Mouse (Mus musculus) retina, postnatal 1 day (tissue): ENCODE data around the gene Zc3h7a.
"Not testable (repeated sequence)": the region's sequence is repeated elsewhere in the genome, so short reads cannot be mapped to it uniquely, and the experiment has no call there.

ENCODE experiments used
- DNase-seq: peaks from one replicate; pipeline ENCODE4 v3.0.0-alpha.2; 2012

Zc3h7a gene

DNA sequence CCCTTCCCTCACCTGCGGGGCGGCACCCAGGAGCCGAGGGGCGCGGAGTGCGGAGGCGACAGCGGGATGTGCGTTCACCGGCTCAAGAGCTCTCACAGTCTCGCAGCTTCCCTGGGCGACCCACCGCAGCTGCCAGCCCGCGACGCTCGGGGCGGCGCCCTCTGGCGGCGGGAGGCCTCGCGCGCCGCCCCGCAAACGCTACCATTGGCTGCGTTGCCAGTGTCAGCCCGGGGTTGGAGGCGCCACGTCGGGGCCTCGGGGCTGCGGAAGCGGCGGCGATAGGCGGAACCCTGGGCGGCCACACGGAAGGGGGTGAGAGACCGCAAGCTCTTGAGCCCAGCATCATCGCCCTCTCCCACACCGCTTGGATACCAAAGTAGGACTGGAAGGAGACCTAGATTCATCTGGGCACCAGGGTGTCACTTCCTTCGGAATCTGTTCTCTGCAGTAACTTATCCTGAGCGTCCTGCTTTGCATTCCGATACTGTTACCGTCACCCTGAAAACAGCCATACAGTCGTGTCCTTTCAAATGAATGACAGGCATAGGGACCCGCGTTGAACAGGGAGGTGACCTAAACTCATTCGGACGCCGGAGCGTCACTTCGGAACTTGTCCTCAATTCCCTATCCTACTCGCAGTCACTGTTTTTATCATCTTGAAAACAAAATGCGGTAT lies at the start of gene Zc3h7a:
TSS of gene Zc3h7a (minus strand) at position 186 of the 676 bp plus-strand sequence.
- DNase-seq: peak; percentile 95

GRCm38 (mm10) chr16:11217801-11218200 lies 41.6 kb upstream of the Zc3h7a start:
- no peak for DNase-seq

- DNase-seq: no peak
These were observed 27.6 kb upstream of the Zc3h7a start for GRCm38 (mm10) chr16:11203600-11204390.

DNA sequence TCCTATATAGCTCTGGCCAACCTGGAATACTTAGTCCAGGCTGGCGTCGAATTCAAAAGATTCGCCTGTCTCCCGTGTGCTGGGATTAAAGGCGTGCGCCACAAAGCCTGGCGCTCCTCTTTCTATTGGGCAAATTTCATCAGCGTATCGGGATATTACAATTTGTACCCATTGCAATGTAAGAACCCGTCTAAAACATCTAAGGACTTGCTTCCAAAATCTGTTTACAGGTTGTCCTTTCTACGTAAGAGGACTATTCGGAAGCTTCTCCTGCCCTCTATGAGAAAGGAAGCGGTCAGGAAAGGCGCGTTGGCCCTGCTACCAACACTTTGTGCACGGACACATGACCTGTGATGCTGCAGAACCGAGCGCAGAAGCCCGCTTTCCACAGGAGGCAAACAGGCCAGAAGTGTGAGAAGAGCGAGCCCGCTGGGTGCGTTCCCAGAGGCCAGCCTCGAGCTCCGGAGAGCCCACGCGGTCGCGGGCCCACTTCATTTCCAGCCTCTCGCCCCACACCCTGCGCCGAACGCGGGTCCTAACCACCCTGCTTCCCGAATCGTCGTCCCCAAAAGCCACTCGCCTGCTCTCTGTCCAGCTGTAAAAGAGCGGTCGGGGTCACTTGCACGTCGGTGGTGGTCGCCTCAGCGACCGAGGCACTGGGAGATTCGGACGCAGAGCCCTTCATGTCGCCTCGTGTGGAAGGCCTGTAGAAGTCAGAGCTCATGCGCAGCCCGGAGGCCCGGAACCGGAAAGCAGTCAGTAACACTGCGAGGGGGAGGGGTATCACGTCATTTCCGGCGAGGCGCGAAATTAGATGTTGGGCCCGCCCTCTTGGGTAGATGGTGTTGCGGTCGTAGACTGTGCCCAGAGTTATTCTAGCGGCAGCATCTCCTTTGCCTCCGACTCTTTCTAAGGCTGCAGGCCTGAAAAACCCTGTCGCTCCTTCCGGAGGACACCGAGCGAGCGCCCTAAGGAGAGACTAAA lies 26.7 kb upstream of the Zc3h7a start, which contains the start of gene Rsl1d1:
TSS of gene Rsl1d1 (minus strand) at position 761 of the 984 bp plus-strand sequence.
- DNase-seq: peak; percentile 98

DNA sequence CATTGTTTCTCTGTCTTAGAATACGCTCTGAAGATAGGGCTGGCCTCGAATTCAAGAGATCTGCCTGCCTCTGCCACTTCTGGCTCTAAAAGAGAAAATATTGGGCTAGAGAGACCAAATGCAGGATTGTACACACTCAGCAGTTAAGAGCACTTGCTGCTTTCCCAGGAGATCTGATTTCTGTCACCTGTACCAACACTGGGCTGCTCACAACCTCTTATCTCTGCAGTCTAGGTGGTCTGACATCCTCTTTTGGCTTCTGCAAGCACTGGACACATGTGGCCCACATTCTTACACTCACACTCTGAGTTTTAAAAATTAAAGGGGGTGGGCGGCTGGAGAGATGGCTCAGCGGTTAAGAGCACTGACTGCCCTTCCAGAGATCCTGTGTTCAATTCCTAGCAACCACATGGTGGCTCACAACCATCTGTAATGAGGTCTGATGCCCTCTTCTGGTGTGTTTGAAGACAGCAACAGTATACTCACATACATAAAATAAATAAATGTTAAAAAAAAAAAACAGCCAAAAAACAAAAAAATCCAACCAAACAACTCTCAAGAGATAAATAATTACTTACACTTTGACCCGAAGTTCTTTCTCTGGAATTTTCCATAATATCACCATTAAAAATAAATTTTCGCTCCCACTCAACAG lies 25.7 kb upstream of the Zc3h7a start:
- no peak for DNase-seq

GRCm38 (mm10) chr16:11200247-11200646 lies 24.1 kb upstream of the Zc3h7a start:
- DNase-seq: no peak

- DNase-seq: no peak
These were observed 22.3 kb upstream of the Zc3h7a start for GRCm38 (mm10) chr16:11198467-11198866.

DNA sequence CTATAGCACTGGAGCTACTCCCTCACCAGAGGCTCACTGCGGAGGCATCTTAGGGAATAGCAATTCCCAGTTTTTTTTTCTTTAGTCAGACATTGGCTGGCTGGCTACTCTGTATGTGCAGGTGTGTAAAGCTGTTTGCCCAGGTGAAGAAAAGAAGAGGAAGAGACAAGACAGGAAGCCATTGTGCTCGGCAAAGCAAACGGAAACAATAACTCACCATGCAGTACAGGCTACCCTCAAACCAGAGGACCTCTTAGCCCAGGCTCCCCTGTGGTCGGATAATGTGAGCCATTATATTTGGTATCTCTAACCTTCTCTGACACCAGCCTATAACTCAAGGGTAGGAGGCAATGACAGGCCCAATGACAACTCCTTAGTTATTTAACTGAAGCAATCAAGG lies 20.9 kb upstream of the Zc3h7a start:
- no peak for DNase-seq

DNA sequence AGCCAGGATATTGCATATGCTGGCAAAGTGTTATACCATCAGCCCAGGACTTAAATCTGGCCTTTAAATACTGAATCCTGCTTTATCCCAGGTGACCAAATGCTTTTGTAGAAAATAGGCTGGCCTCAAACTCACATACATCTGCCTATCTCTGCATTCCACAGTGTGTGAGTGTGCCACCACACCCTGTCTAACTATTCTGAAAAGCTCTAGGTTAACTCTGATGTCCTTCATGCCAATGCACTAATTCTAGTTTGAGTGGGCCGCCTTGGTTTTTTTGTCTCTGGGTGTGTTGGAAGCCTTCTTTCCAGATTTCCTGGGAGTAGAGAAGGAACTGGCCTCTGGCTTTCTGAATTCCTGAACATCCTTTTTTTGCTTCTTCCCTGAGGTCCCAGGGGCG lies 17.0 kb upstream of the Zc3h7a start:
- DNase-seq: no peak

DNA sequence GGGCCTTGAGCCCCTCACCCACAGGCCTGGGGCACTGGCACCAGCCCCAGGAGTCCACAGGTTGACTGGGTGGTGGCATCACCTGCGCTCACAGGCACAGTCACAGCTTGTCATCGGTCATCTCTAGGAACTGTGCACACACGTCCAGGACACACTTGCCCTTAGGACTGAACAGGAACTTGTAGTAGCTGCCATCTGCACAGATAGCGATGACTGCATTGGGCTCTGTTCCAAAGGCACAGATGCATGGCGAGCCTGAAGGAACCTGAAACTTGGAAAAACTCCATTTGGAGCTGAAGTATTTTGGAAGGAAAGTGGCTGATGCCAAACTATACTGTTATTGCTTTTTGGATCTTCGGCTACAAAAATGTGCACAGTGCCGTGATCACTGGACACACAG lies 14.0 kb upstream of the Zc3h7a start:
- DNase-seq: no peak

DNA sequence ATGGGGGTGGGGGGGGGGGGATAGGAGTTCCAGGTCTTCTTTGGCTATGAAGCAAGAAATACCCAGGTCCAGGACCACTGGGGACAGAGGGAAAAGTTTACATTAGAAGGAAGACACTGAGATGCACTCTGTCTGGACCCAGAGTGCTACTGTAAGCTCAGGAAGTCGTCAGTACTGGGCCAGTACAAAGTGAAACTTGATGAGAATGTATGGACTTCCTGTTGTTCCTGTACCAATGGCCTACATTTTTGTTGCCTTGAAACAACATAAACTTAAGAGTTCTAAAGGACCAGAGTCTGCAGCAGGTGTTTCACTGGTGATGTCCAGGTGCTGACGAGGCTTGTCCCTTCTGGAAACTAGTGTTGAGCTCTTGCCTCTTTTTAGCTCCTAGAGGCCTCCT lies 1.2 kb upstream of the Zc3h7a start:
- DNase-seq: no peak

GRCm38 (mm10) chr16:11176884-11177244 lies 671 bp upstream of the Zc3h7a start:
- DNase-seq: no peak

DNA sequence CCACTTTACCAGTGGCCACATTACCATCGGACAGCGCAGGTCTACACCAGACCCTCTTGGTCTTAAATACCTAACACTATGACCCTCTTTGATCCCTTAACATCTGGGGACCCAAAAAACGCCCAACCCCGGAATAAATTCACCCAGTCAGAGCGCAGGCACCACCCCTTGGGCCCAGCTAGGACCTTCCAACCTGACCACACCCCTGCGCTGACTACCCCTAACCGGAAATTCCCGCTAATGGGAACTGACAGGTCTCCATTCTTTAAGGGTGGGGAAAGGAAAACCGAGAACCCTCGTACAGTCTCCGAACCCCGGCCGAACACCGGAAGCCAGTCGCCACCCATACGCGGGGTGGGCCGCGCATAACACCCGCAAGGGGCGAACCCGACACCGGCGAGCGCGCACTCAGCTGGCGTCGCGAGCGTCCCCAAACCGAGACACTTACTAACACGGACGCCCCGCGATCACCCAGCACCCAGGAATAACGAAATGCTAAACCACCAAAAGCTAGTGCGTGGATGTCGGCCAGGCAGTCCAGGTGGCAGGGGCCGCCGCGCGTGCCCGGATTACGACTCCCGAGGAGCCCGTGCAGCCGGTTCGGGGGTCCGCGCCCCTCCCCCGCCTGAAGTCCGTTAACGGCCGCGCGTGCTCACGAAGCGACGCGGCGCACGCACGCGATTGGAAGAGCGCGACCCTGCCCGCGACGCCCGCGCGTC lies 545 bp downstream of the Zc3h7a start:
- DNase-seq: peak; percentile 90

DNA sequence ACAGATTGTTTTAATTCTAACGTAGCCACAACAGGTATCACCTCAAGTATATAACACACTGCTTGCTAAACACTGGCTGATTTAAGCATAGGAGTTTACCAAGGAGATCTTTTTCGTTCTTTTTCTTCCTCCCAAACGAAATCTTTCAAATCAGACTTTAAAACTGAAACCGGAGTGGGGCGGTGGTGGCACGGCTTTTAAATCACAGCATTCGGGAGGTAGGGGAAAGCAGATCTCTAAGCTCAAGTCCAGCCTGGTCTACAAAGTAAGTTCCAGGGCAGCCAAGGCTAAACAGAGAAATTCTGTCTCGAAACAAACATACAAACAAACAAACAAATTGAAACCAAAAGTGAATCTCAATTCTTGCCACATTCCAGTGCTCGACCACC lies 1.1 kb downstream of the Zc3h7a start:
- no peak for DNase-seq

DNA sequence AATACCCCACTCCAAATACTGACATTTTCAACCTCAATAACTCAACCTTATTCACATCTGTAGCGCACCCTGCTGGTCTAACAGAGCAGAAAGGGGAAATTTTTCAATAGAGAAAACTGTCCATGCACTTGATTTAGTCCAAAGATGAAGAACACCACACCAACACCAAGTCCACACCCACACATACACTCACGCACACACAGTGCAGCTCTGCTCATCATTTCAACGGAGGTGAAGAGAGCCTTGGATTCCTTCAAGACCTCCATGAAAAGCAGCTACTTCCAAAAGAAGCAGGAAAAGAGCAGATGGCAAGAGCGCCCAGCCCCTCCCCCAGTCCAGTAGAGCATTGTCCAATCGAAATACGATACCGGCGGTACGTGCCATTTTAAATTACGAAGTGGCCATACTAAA lies 1.5 kb downstream of the Zc3h7a start:
- peak; percentile 78 for DNase-seq

- no peak for DNase-seq
These were observed 4.5 kb downstream of the Zc3h7a start for GRCm38 (mm10) chr16:11171679-11172078.

- DNase-seq: no peak
These were observed 9.8 kb downstream of the Zc3h7a start for GRCm38 (mm10) chr16:11166431-11166830.

GRCm38 (mm10) chr16:11164695-11165255 lies 11.4 kb downstream of the Zc3h7a start:
- no peak for DNase-seq

DNA sequence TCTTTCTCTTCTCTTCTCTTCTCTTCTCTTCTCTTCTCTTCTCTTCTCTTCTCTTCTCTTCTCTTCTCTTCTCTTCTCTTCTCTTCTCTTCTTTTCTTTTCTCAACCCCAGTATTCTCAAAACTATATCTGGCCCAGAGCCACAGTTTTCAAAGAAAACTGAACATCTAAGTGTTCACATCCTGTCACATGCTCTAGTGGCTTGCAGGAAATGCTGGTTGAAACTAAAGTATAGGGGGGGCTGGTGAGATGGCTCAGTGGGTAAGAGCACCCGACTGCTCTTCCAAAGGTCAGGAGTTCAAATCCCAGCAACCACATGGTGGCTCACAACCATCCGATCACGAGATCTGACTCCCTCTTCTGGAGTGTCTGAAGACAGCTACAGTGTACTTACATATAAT lies 18.5 kb downstream of the Zc3h7a start:
- not testable (repeated sequence) for DNase-seq

- DNase-seq: no peak
These were observed 21.7 kb downstream of the Zc3h7a start for GRCm38 (mm10) chr16:11154500-11154899.

DNA sequence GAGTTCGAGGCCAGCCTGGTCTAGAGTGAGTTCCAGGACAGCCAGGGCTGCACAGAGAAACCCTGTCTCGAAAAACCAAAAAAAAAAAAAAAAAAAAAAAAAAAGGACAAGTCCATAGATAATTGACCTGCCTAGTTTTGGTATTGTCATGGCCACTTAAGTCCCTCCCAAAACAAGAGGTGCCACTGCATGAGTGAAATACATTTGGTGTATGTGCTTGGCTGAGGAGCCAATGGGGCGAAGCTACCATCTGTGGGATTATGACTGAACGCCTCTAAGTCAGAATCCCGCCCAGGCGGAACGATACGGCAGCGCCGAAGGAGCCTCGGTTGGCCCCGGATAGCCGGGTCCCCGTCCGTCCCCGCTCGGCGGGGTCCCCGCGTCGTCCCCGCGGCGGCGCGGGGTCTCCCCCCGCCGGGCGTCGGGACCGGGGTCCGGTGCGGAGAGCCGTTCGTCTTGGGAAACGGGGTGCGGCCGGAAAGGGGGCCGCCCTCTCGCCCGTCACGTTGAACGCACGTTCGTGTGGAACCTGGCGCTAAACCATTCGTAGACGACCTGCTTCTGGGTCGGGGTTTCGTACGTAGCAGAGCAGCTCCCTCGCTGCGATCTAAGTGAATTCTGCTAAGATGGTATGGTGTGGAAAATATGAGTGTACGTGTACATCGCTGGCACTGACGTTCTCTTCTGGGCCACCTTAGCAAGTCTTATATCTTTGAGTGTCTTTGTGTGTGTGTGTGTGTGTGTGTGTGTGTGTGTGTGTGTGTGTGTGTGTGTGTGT lies 32.3 kb downstream of the Zc3h7a start:
- not testable (repeated sequence) for DNase-seq
